Mouse (Mus musculus) lung, postnatal 0 days (tissue): ENCODE measurements around the gene Mxd1. TPM values are rescaled to one million over a fixed set of nuclear protein-coding genes. Genes with fewer than 3 reads are reported as not detected.
A peak's percentile ranks its signal among the peaks of the same experiment; 100 is the strongest.

Experiments
- ATAC-seq: fragments of 200-750 bp; cut with Nextera tagmentation; 2 replicates; pipeline ENCODE4 v1.8.0; 2017; ENCODE audit warnings: moderate library complexity
- DNase-seq: peaks from one replicate; pipeline ENCODE4 v3.0.0-alpha.2; 2016; ENCODE audit warnings: low spot score
- H3K27ac ChIP-seq: fragments of 300-500 bp; sonication (generic); 2 replicates; pipeline ENCODE4 v1.5.1; 2014; ENCODE audit warnings: antibody characterized with exemption, mild to moderate bottlenecking, low read length, mixed read lengths
- H3K27me3 ChIP-seq: fragments of 300-500 bp; sonication (generic); replicated peaks from 2 replicates; pipeline ENCODE4 v1.6.1; 2014; ENCODE audit warnings: low read length, mixed read lengths; ENCODE audit not compliant: insufficient read depth
- H3K36me3 ChIP-seq: fragments of 300-500 bp; sonication (generic); 2 replicates; pipeline ENCODE4 v1.6.1; 2014; ENCODE audit warnings: low read length, mixed read lengths; ENCODE audit not compliant: insufficient read depth
- H3K4me1 ChIP-seq: fragments of 300-500 bp; sonication (generic); 2 replicates; pipeline ENCODE4 v1.6.1; 2014; ENCODE audit warnings: antibody characterized with exemption, low read depth, low read length, mixed read lengths; ENCODE audit not compliant: insufficient read depth
- H3K4me2 ChIP-seq: fragments of 300-500 bp; sonication (generic); replicated peaks from 2 replicates; pipeline ENCODE4 v1.6.1; 2014; ENCODE audit warnings: low read depth, mild to moderate bottlenecking, low read length, moderate library complexity, mixed read lengths
- H3K4me3 ChIP-seq: fragments of 300-500 bp; sonication (generic); 2 replicates; pipeline ENCODE4 v1.5.1; 2014; ENCODE audit warnings: low read depth, low read length
- H3K9ac ChIP-seq: fragments of 300-500 bp; sonication (generic); replicated peaks from 2 replicates; pipeline ENCODE4 v1.6.1; 2014; ENCODE audit warnings: low read depth, mild to moderate bottlenecking
- H3K9me3 ChIP-seq: fragments of 300-500 bp; sonication (generic); 2 replicates; pipeline ENCODE4 v1.6.1; 2016; ENCODE audit warnings: low read length, mixed read lengths
- CTCF ChIP-seq: IDR thresholded peaks from 2 replicates; pipeline ENCODE4 v1.5.1; 2016; ENCODE audit warnings: antibody characterized with exemption, mild to moderate bottlenecking
- EP300 ChIP-seq: IDR thresholded peaks from 2 replicates; pipeline ENCODE4 v1.6.1; 2016; ENCODE audit warnings: antibody characterized with exemption, mild to moderate bottlenecking, control low read depth
- WGBS: fragments of 180-500 bp; shearing (Covaris S2); extraction: QIAGEN DNeasy Blood & Tissue Kit; methylation state at CpG from one replicate; pipeline ENCODE4 v1.1.7; 2014; 5-methylcytosine and 5-hydroxymethylcytosine counted together
- polyA plus RNA-seq: library from polyadenylated mRNA; unstranded; fragments of >200 nt; fragmentation: Nextera tagmentation; extraction: Ambion mirVana; gene quantifications from 2 replicates; pipeline ENCODE4 v1.2.1, GENCODE M21; 2015

Gene Mxd1
- polyA plus RNA-seq, 1 experiment from 2014 or later = 16.4 TPM

DNA sequence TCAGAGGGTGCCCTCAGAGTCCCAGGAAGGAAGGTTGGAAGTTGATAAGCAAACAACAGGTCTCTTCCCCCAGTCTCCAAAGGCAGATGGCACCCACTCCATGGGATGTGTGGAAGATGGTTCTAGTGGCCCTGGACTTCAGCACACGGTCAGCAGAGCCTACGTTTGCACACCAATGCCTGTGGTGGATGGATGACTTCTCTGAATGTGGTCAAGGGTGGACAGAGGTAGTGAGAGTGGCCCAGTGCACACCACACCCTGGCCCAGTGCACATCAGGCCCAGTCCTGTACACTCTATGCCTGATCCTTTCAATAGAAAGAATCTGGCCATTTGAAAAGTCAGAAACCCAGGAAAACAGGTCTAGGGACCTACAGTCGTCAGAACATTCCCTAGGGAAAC lies 10.5 kb downstream of the Mxd1 start:
- TF ChIP-seq CTCF (no peak), EP300 (no peak)
- Histone ChIP-seq H3K4me2 (no peak overlapping the region), H3K27ac (no peak overlapping the region), H3K9ac (no peak overlapping the region), H3K4me3 (no peak overlapping the region), H3K4me1 (no peaks in the 10 kb centered on the region), H3K36me3 (peaks cover 25% of the 10 kb centered on the region), H3K9me3 (no peaks in the 10 kb centered on the region), H3K27me3 (no peaks in the 10 kb centered on the region)
- 81% methylated on average over 3 of the region's 3 CpGs for WGBS
- ATAC-seq (no peak), DNase-seq (no peak)

DNA sequence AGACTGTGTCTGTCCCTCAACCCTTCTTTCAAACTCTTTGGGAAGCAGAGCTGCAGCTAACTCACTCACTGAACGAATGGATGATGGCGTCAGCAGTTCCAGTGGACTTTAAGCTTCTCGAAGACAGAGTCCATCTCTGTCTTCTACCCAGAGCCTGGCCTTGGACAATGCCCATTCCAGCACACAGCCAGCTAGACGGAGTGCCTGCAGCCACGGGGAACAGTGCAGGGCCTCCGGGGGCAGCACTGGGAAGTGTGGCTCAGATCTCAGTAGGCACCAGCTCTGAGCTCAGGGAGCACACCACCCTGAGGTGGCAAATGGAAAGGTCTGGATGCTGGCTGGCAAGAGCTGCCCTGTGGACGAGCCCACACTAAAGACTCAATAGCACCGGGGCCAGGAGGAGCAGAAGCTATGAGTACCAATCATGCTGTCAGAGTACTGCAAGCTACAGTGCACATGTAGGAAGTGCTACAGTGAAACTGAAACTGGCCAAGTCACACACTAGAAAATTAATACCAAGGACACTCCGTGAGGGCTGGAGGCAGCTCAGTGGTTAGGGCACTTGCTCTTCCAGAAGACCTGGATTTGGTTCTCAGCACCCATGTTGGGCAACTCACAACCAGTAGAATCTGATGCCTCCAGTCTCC lies 14.6 kb downstream of the Mxd1 start:
- no peak for ATAC-seq
- Histone ChIP-seq H3K9me3 (no peaks in the 10 kb centered on the region), H3K4me1 (no peaks in the 10 kb centered on the region), H3K27ac (no peak overlapping the region), H3K4me2 (no peak overlapping the region), H3K9ac (no peak overlapping the region), H3K4me3 (no peak overlapping the region), H3K36me3 (peaks cover 27% of the 10 kb centered on the region), H3K27me3 (no peaks in the 10 kb centered on the region)
- peak; percentile 44 for TF ChIP-seq CTCF
- TF ChIP-seq EP300 = no peak
- 77% methylated on average over 9 of the region's 9 CpGs for WGBS
- DNase-seq = no peak

DNA sequence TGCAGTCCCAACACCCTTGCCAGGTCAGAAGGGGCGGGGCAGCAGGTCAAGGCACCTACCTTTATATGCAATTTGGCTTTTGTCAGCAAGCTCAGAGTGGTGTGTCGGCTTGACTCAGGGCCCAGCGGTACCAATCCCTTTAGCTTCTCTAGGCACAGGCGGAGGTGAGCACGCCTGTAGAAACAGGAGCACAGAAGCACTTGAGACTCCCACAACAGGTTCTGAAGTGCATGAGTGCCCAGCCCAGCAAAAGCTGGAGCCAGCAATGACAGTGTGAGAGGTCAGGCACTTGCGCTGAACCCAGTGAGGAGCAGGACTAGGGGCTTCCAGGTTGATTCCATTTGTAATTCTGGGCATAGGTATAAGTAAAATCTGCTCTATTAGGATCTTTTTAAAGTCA lies 15.9 kb downstream of the Mxd1 start:
- peaks cover 24% of the 10 kb centered on the region for H3K36me3 ChIP-seq
- no peak overlapping the region for H3K27ac ChIP-seq
- no peaks in the 10 kb centered on the region for H3K4me1 ChIP-seq
- H3K4me2 ChIP-seq = no peak overlapping the region
- no peaks in the 10 kb centered on the region for H3K27me3 ChIP-seq
- DNase-seq = peak; percentile 82
- no peak overlapping the region for H3K4me3 ChIP-seq
- TF ChIP-seq EP300 (no peak), CTCF (no peak)
- ATAC-seq = peak; percentile 92
- no peak overlapping the region for H3K9ac ChIP-seq
- H3K9me3 ChIP-seq = no peaks in the 10 kb centered on the region
- WGBS = 69% methylated on average over 6 of the region's 6 CpGs

DNA sequence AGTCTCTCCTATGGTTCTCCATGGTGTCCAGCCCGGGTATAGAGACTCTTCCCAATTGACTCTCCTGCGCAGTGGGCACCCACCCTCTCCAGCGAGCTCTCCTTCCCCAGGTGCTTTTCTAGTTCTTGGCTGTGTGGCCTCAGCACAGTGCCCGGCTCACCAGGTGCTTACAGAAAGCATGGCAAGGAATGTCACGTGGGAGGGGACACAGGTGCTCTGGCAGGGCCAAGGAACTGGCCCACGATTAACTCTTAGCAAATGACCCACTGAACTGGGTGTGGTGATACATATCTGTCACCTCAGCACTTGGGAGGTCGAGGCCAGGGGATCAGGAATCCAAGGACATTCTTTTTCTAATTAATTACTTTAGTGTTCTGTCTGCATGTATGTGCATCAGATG lies 22.8 kb downstream of the Mxd1 start:
- DNase-seq (no peak), ATAC-seq (no peak)
- H3K4me1 ChIP-seq = no peaks in the 10 kb centered on the region
- H3K27me3 ChIP-seq = no peaks in the 10 kb centered on the region
- peaks cover 15% of the 10 kb centered on the region for H3K36me3 ChIP-seq
- H3K9me3 ChIP-seq = no peaks in the 10 kb centered on the region
- no peak overlapping the region for H3K4me2 ChIP-seq
- TF ChIP-seq EP300 = no peak
- no peak for TF ChIP-seq CTCF
- no peak overlapping the region for H3K4me3 ChIP-seq
- 68% methylated on average over 7 of the region's 7 CpGs for WGBS
- H3K9ac ChIP-seq = no peak overlapping the region
- H3K27ac ChIP-seq = no peak overlapping the region

DNA sequence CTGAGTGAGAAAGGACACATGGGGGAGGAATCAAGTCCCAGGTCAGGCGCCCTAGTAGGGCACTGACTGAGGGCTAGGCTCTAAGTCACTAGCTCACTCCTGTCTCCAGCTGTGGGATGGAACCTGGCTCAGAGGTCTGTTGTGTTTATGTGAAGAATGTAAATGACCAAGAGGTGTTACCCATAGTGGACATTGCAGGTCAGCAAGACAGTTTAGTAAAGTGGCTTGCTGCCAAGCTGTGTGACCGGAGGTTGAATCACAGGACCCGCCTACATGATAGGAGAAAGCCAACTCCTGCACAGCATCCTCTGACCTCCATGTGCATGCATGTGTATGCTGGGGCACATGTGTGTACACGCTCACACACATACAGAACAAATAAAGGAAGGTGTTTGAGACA lies 23.4 kb downstream of the Mxd1 start:
- peaks cover 10% of the 10 kb centered on the region for H3K36me3 ChIP-seq
- H3K27ac ChIP-seq = no peak overlapping the region
- no peaks in the 10 kb centered on the region for H3K9me3 ChIP-seq
- H3K4me2 ChIP-seq = no peak overlapping the region
- no peak overlapping the region for H3K4me3 ChIP-seq
- ATAC-seq (no peak), DNase-seq (no peak)
- TF ChIP-seq CTCF (no peak), EP300 (no peak)
- 56% methylated on average over 4 of the region's 4 CpGs for WGBS
- H3K9ac ChIP-seq = no peak overlapping the region
- no peaks in the 10 kb centered on the region for H3K4me1 ChIP-seq
- H3K27me3 ChIP-seq = no peaks in the 10 kb centered on the region

DNA sequence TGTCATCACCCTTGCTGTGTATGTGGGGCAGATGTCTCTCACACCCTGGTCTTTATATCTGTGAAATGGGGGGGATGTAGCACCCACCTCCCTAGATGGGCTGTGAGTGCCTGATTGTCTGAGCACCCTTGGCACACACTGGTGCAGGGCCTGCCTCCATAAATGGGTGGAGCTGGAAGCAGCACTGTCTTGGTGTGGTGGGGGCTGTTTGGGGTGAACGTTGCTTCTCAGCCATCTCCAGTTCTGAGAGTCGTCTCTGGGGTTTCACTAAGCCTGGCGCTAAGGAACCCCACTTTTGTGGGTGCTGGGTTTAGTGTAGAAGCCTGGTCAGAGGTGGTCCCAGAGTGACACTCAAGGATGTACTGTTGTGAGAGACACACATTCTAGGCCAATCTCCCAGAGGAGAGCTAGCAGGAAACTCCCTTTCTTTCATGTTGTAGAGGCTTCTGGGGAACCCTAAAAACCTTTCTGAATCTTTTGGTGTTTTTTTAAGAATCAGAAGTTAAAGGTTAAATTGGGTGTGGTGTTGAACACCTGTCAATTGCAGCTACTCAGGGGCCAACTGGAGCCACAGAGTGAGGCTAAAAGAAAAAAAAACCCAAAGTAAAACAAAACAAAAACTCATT lies 24.1 kb downstream of the Mxd1 start:
- H3K27me3 ChIP-seq = no peaks in the 10 kb centered on the region
- no peaks in the 10 kb centered on the region for H3K9me3 ChIP-seq
- peaks cover 6% of the 10 kb centered on the region for H3K36me3 ChIP-seq
- WGBS = 68% methylated on average over 3 of the region's 3 CpGs
- H3K9ac ChIP-seq = no peak overlapping the region
- no peak for DNase-seq
- H3K27ac ChIP-seq = no peak overlapping the region
- no peak for ATAC-seq
- no peaks in the 10 kb centered on the region for H3K4me1 ChIP-seq
- no peak for TF ChIP-seq EP300
- no peak for TF ChIP-seq CTCF
- no peak overlapping the region for H3K4me2 ChIP-seq
- H3K4me3 ChIP-seq = no peak overlapping the region
